Mouse (Mus musculus) limb, embryonic 10.5 days (tissue): Measurements from ENCODE around the gene Nrip1. TPM values are rescaled to one million over a fixed set of nuclear protein-coding genes. Genes with fewer than 3 reads are reported as not detected.

Experiments
- DNase-seq: peaks from one replicate; pipeline ENCODE4 v3.0.0-alpha.2; 2017; ENCODE audit warnings: low spot score
- H3K27ac ChIP-seq: fragments of 300-500 bp; sonication (generic); 2 replicates; pipeline ENCODE4 v1.5.1; 2016; ENCODE audit warnings: mild to moderate bottlenecking
- H3K27me3 ChIP-seq: fragments of 300-500 bp; sonication (generic); 2 replicates; pipeline ENCODE4 v1.6.1; 2016; ENCODE audit warnings: low read depth, mild to moderate bottlenecking; ENCODE audit not compliant: poor library complexity, severe bottlenecking
- H3K36me3 ChIP-seq: fragments of 300-500 bp; sonication (generic); 2 replicates; pipeline ENCODE4 v1.6.1; 2016; ENCODE audit warnings: mild to moderate bottlenecking, moderate library complexity
- H3K4me1 ChIP-seq: fragments of 300-500 bp; sonication (generic); 2 replicates; pipeline ENCODE4 v1.6.1; 2016
- H3K4me3 ChIP-seq: fragments of 300-500 bp; sonication (generic); 2 replicates; pipeline ENCODE4 v1.5.1; 2016; ENCODE audit warnings: mild to moderate bottlenecking, moderate library complexity
- H3K9me3 ChIP-seq: fragments of 300-500 bp; sonication (generic); replicated peaks from 2 replicates; pipeline ENCODE4 v1.6.1; 2016; ENCODE audit warnings: mild to moderate bottlenecking
- WGBS: fragments of 180-500 bp; shearing (Covaris S2); methylation state at CpG from one replicate; pipeline ENCODE4 v1.1.7; 2016; 5-methylcytosine and 5-hydroxymethylcytosine counted together
- polyA plus RNA-seq: library from polyadenylated mRNA; unstranded; fragments of >200 nt; fragmentation: Nextera tagmentation; extraction: Ambion mirVana; gene quantifications from 2 replicates; pipeline ENCODE4 v1.2.1, GENCODE M21; 2016

Nrip1 gene
- polyA plus RNA-seq, 1 experiment from 2014 or later, result 37.3 TPM

GRCm38 (mm10) chr16:76275166-76275565 lies 98.5 kb downstream of the Nrip1 start:
- no peaks in the 10 kb centered on the region for H3K36me3 ChIP-seq
- DNase-seq, result no peak
- H3K9me3 ChIP-seq, result no peaks in the 10 kb centered on the region
- no peaks in the 10 kb centered on the region for H3K4me1 ChIP-seq
- H3K27me3 ChIP-seq, result no peaks in the 10 kb centered on the region
- H3K4me3 ChIP-seq, result no peak overlapping the region
- WGBS, result 80% methylated on average over 7 of the region's 7 CpGs
- H3K27ac ChIP-seq, result no peak overlapping the region

- DNase-seq, result no peak
- H3K27me3 ChIP-seq, result no peaks in the 10 kb centered on the region
- no peaks in the 10 kb centered on the region; the same call in 1 of the 2 replicates for H3K4me1 ChIP-seq
- no peak overlapping the region for H3K27ac ChIP-seq
- H3K36me3 ChIP-seq, result no peaks in the 10 kb centered on the region
- 88% methylated on average over 9 of the region's 9 CpGs for WGBS
- no peak overlapping the region for H3K4me3 ChIP-seq
- H3K9me3 ChIP-seq, result no peaks in the 10 kb centered on the region
These were observed 106.9 kb downstream of the Nrip1 start for GRCm38 (mm10) chr16:76266635-76267268.

- 60% methylated on average over 2 of the region's 2 CpGs for WGBS
These were observed 107.8 kb downstream of the Nrip1 start for GRCm38 (mm10) chr16:76265874-76266273.

GRCm38 (mm10) chr16:76265301-76265700 lies 108.3 kb downstream of the Nrip1 start:
- Histone ChIP-seq H3K36me3 (no peaks in the 10 kb centered on the region), H3K9me3 (no peaks in the 10 kb centered on the region), H3K27me3 (no peaks in the 10 kb centered on the region), H3K27ac (no peak overlapping the region), H3K4me3 (no peak overlapping the region), H3K4me1 (no peaks in the 10 kb centered on the region; the same call in 1 of the 2 replicates)
- WGBS, result 85% methylated on average over 6 of the region's 6 CpGs
- no peak for DNase-seq

More at GRCm38 (mm10) chr16:76265874-76266273, 107.8 kb downstream of the Nrip1 start:
- no peak for DNase-seq
- H3K4me3 ChIP-seq, result no peak overlapping the region
- H3K36me3 ChIP-seq, result no peaks in the 10 kb centered on the region
- H3K4me1 ChIP-seq, result no peaks in the 10 kb centered on the region; the same call in 1 of the 2 replicates
- H3K27ac ChIP-seq, result no peak overlapping the region
- H3K9me3 ChIP-seq, result no peaks in the 10 kb centered on the region
- no peaks in the 10 kb centered on the region for H3K27me3 ChIP-seq

GRCm38 (mm10) chr16:76263393-76263792 lies 110.2 kb downstream of the Nrip1 start:
- no peak overlapping the region for H3K27ac ChIP-seq
- H3K36me3 ChIP-seq, result no peaks in the 10 kb centered on the region
- no peaks in the 10 kb centered on the region; the same call in 1 of the 2 replicates for H3K4me1 ChIP-seq
- no peak overlapping the region for H3K4me3 ChIP-seq
- 80% methylated on average over 3 of the region's 4 CpGs for WGBS
- H3K9me3 ChIP-seq, result no peaks in the 10 kb centered on the region
- DNase-seq, result no peak
- H3K27me3 ChIP-seq, result no peaks in the 10 kb centered on the region

- no peak for DNase-seq
- Histone ChIP-seq H3K36me3 (no peaks in the 10 kb centered on the region), H3K9me3 (no peaks in the 10 kb centered on the region), H3K27me3 (no peaks in the 10 kb centered on the region), H3K4me1 (no peaks in the 10 kb centered on the region), H3K4me3 (no peak overlapping the region), H3K27ac (no peak overlapping the region)
- WGBS, result 85% methylated on average over 6 of the region's 6 CpGs
These were observed 113.3 kb downstream of the Nrip1 start for GRCm38 (mm10) chr16:76260296-76260695.

GRCm38 (mm10) chr16:76251826-76252225 lies 121.8 kb downstream of the Nrip1 start:
- Histone ChIP-seq H3K36me3 (no peaks in the 10 kb centered on the region), H3K27me3 (no peaks in the 10 kb centered on the region), H3K4me3 (no peak overlapping the region), H3K27ac (no peak overlapping the region), H3K4me1 (peaks cover 5% of the 10 kb centered on the region; the same call in 1 of the 2 replicates), H3K9me3 (no peaks in the 10 kb centered on the region)
- DNase-seq, result no peak
- 88% methylated on average over 10 of the region's 10 CpGs for WGBS

- Histone ChIP-seq H3K4me1 (peaks cover 5% of the 10 kb centered on the region; the same call in 1 of the 2 replicates), H3K9me3 (no peaks in the 10 kb centered on the region), H3K27me3 (no peaks in the 10 kb centered on the region), H3K4me3 (no peak overlapping the region), H3K27ac (no peak overlapping the region), H3K36me3 (no peaks in the 10 kb centered on the region)
- DNase-seq, result no peak
- WGBS, result 80% methylated on average over 18 of the region's 18 CpGs
These were observed 124.1 kb downstream of the Nrip1 start for GRCm38 (mm10) chr16:76249345-76250091.

- Histone ChIP-seq H3K36me3 (no peaks in the 10 kb centered on the region), H3K9me3 (no peaks in the 10 kb centered on the region), H3K27me3 (no peaks in the 10 kb centered on the region), H3K27ac (no peak overlapping the region), H3K4me1 (no peaks in the 10 kb centered on the region), H3K4me3 (no peak overlapping the region)
- no peak for DNase-seq
- WGBS, result 96% methylated on average over 2 of the region's 2 CpGs
These were observed 130.8 kb downstream of the Nrip1 start for GRCm38 (mm10) chr16:76242850-76243249.

GRCm38 (mm10) chr16:76241266-76241665 lies 132.4 kb downstream of the Nrip1 start:
- no peak overlapping the region for H3K27ac ChIP-seq
- H3K4me1 ChIP-seq, result no peaks in the 10 kb centered on the region
- DNase-seq, result no peak
- no peaks in the 10 kb centered on the region for H3K36me3 ChIP-seq
- H3K4me3 ChIP-seq, result no peak overlapping the region
- no peaks in the 10 kb centered on the region for H3K9me3 ChIP-seq
- 79% methylated on average over 4 of the region's 4 CpGs for WGBS
- H3K27me3 ChIP-seq, result no peaks in the 10 kb centered on the region

GRCm38 (mm10) chr16:76239353-76239752 lies 134.3 kb downstream of the Nrip1 start:
- Histone ChIP-seq H3K9me3 (no peaks in the 10 kb centered on the region), H3K4me1 (no peaks in the 10 kb centered on the region), H3K36me3 (no peaks in the 10 kb centered on the region), H3K27me3 (no peaks in the 10 kb centered on the region), H3K27ac (no peak overlapping the region), H3K4me3 (no peak overlapping the region)
- DNase-seq, result no peak
- WGBS, result 63% methylated on average over 8 of the region's 8 CpGs

GRCm38 (mm10) chr16:76238784-76239183 lies 134.8 kb downstream of the Nrip1 start:
- 90% methylated on average over 4 of the region's 4 CpGs for WGBS
- H3K27me3 ChIP-seq, result no peaks in the 10 kb centered on the region
- DNase-seq, result no peak
- no peaks in the 10 kb centered on the region for H3K4me1 ChIP-seq
- H3K27ac ChIP-seq, result no peak overlapping the region
- no peaks in the 10 kb centered on the region for H3K9me3 ChIP-seq
- H3K36me3 ChIP-seq, result no peaks in the 10 kb centered on the region
- H3K4me3 ChIP-seq, result no peak overlapping the region
